In genomic region chr4:152162748-152163147, GRCm38 (mm10) we compare ENCODE assay signal across 18 mouse cellular contexts. TPM values are rescaled to one million over a fixed set of nuclear protein-coding genes. Genes with fewer than 3 reads are reported as not detected.
A peak's percentile ranks its signal among the peaks of the same experiment; 100 is the strongest.
DNase-seq lines count a peak whose midpoint lies in the region.
"Had no signal": no experiment of that assay in that cellular context is flagged by ENCODE, and none has a peak within 500 bp of the region (broad histone marks: within the 10 kb centered on the region; RNA-seq: fewer than 3 reads in every experiment).

No protein-coding gene starts in this region.

- intact Hi-C loops in heart, postnatal 36 days (cut with DNase I) = no loop called here

- peak; percentile 36 for DNase-seq in 416B (ENCODE audit: low read depth)
- peak; percentile 26 for DNase-seq in adipocyte (ENCODE audit: low spot score)
- no peak for DNase-seq in testis, postnatal 14 days (ENCODE audit: low spot score)
- DNase-seq in heart, postnatal 36 days = no peak
- DNase-seq in heart, adult 9 months (ENCODE audit: low spot score in 2 of 2) = no peak
- DNase-seq: adrenal gland, adult 2 months; adrenal gland, postnatal 10 days; adrenal gland, postnatal 25 days; cerebellum, adult 11 months; cerebellum, adult 18-20 months; cerebellum, adult 8-10 months; cerebellum, adult 9-11 months; cerebellum, postnatal 14 days; cerebellum, postnatal 36 days; embryo, embryonic 11 days had no signal

RNA-seq across cellular contexts. Expression of gene Hes2, which starts 4.1 kb away (rescaled TPM):
- not detected for total RNA-seq in heart, postnatal 36 days (2021)
- total RNA-seq: adrenal gland, adult 2 months; adrenal gland, postnatal 10 days; adrenal gland, postnatal 25 days; adrenal gland, postnatal 4 days; common myeloid progenitor, adult 5-6 weeks; MEL had no signal

RNA-seq across cellular contexts. Expression of gene Espn, which starts 10.6 kb away (rescaled TPM):
- 1 to 10 TPM; 1.8 to 2.7 TPM for total RNA-seq in heart, postnatal 36 days (2021)

RNA-seq across cellular contexts. Expression of gene Acot7, which starts 15.2 kb away (rescaled TPM):
- 10 to 100 TPM; 58.7 to 59.1 TPM for total RNA-seq in heart, postnatal 36 days (2021)

RNA-seq across cellular contexts. Expression of gene Tnfrsf25, which starts 47.0 kb away (rescaled TPM):
- 1 to 10 TPM in 1 of 2 experiments, under 1 TPM in 1; 0.81 to 3.2 TPM for total RNA-seq in heart, postnatal 36 days (2021)
- total RNA-seq: common myeloid progenitor, adult 5-6 weeks had no signal

Comparison
In these comparisons a context has a peak if more than half of its experiments do, and no peak if none do; other contexts are left out.
1. DNase-seq: peak in 416B (single experiment) and adipocyte (single experiment); none in testis, postnatal 14 days (single experiment), heart, postnatal 36 days (0 of 2) and heart, adult 9 months (0 of 2).